Mouse (Mus musculus) frontal cortex, adult 2 months (tissue): ENCODE data around the gene Fuk. TPM values are rescaled to one million over a fixed set of nuclear protein-coding genes. Genes with fewer than 3 reads are reported as not detected.

Experiments
- polyA plus RNA-seq: library from polyadenylated mRNA; depleted of rRNA; stranded (reverse); fragments of >200 nt; gene quantifications from 2 replicates; pipeline ENCODE4 v1.2.3, GENCODE M21; 2012; rRNA removed

The Fuk gene
- polyA plus RNA-seq, 1 experiment, result 18.4 TPM

Other genes with a start within 250 kb of the Fuk start
- 202 and 212 TPM in 2 replicates for gene Mtss1l, start 181.0 kb downstream of the Fuk start, polyA plus RNA-seq
- gene Il34, start 96.6 kb downstream of the Fuk start, polyA plus RNA-seq, result 110 and 119 TPM in 2 replicates
- 37.2 and 40.9 TPM in 2 replicates for gene Cog4, start 55.9 kb downstream of the Fuk start, polyA plus RNA-seq
- gene Sf3b3, start 55.7 kb downstream of the Fuk start, polyA plus RNA-seq, result 39.5 and 39.9 TPM in 2 replicates
- gene St3gal2, start 17.4 kb upstream of the Fuk start, polyA plus RNA-seq, result 48.0 and 56.7 TPM in 2 replicates
- 25.1 and 27.5 TPM in 2 replicates for gene Ddx19a, start 95.3 kb upstream of the Fuk start, polyA plus RNA-seq
- 14.2 TPM in 2 replicates for gene Ddx19b, start 129.3 kb upstream of the Fuk start, polyA plus RNA-seq
- 65.7 and 70.7 TPM in 2 replicates for gene Aars, start 130.7 kb upstream of the Fuk start, polyA plus RNA-seq
- not detected in 2 replicates for gene Exosc6, start 153.9 kb upstream of the Fuk start, polyA plus RNA-seq
- 4.1 and 4.4 TPM in 2 replicates for gene Clec18a, start 189.9 kb upstream of the Fuk start, polyA plus RNA-seq
- gene Pdpr, start 192.1 kb upstream of the Fuk start, polyA plus RNA-seq, result 12.9 and 15.8 TPM in 2 replicates